Mouse (Mus musculus) hindbrain, embryonic 14.5 days (tissue): ENCODE measurements around the gene Plekha4. TPM values are rescaled to one million over a fixed set of nuclear protein-coding genes. Genes with fewer than 3 reads are reported as not detected.
"Not testable (repeated sequence)": the region's sequence is repeated elsewhere in the genome, so short reads cannot be mapped to it uniquely, and the experiment has no call there.

Experiments
- ATAC-seq: fragments of 200-750 bp; cut with Nextera tagmentation; 2 replicates; pipeline ENCODE4 v1.8.0; 2017; ENCODE audit warnings: moderate number of reproducible peaks, mild to moderate bottlenecking, moderate TSS enrichment, moderate library complexity; ENCODE audit not compliant: low FRiP score
- DNase-seq: peaks from one replicate; pipeline ENCODE4 v3.0.0-alpha.2; 2015; ENCODE audit warnings: low spot score
- H3K27ac ChIP-seq: fragments of 300-500 bp; sonication (generic); 2 replicates; pipeline ENCODE4 v1.5.1; 2014; ENCODE audit warnings: mild to moderate bottlenecking, moderate library complexity
- H3K27me3 ChIP-seq: fragments of 300-500 bp; sonication (generic); 2 replicates; pipeline ENCODE4 v1.6.1; 2014; ENCODE audit warnings: mild to moderate bottlenecking, low read length, mixed read lengths; ENCODE audit not compliant: control insufficient read depth, insufficient read depth
- H3K36me3 ChIP-seq: fragments of 300-500 bp; sonication (generic); replicated peaks from 2 replicates; pipeline ENCODE4 v1.6.1; 2014; ENCODE audit not compliant: control insufficient read depth, insufficient read depth
- H3K4me1 ChIP-seq: fragments of 300-500 bp; sonication (generic); replicated peaks from 2 replicates; pipeline ENCODE4 v1.6.1; 2014; ENCODE audit warnings: antibody characterized with exemption, low read length, mixed read lengths; ENCODE audit not compliant: control insufficient read depth, insufficient read depth
- H3K4me2 ChIP-seq: fragments of 300-500 bp; sonication (generic); replicated peaks from 2 replicates; pipeline ENCODE4 v1.6.1; 2014; ENCODE audit warnings: mild to moderate bottlenecking, moderate library complexity
- H3K4me3 ChIP-seq: fragments of 300-500 bp; sonication (generic); replicated peaks from 2 replicates; pipeline ENCODE4 v1.5.1; 2014; ENCODE audit warnings: mild to moderate bottlenecking, low read length
- H3K9ac ChIP-seq: fragments of 300-500 bp; sonication (generic); 2 replicates; pipeline ENCODE4 v1.6.1; 2014
- H3K9me3 ChIP-seq: fragments of 300-500 bp; sonication (generic); 2 replicates; pipeline ENCODE4 v1.6.1; 2016; ENCODE audit warnings: low read length; ENCODE audit not compliant: control insufficient read depth
- WGBS: fragments of 180-500 bp; shearing (Covaris S2); extraction: QIAGEN DNeasy Blood & Tissue Kit; methylation state at CpG from one replicate; pipeline ENCODE4 v1.1.7; 2014; 5-methylcytosine and 5-hydroxymethylcytosine counted together
- polyA plus RNA-seq: library from polyadenylated mRNA; unstranded; fragments of >200 nt; fragmentation: Nextera tagmentation; extraction: Ambion mirVana; gene quantifications from 2 replicates; pipeline ENCODE4 v1.2.1, GENCODE M21; 2014

The Plekha4 gene
- polyA plus RNA-seq, 1 experiment from 2014 or later: 2.3 TPM

DNA sequence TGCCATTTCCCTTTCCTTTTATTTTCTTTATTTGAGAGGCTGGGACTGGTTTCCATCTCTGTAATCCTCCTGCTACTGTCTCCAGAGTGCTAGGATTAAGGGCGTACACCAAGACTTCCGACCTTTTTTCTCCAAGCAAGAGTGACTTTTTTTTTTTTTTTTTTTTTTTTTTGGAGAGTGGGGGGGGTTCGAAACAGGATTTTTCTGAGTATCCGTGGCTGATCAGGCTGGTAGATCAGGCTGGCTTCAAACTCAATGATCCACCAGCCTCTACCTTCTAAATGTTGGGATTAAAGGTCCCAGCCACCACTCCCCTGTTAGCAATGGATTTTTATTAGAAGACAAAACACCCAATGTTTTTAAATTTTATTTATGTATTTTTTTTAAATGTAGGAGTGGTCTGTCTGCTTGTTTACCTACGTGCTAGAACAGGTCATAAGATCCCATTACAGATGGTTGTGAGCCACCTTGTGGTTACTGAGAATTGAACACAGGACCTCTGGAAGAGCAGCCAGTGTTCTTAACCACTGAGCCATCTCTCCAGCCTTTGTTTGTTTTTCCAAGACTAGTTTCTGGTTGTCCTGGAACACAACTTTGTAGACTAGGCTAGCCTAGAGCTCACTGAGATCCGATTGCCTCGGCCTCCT, 467 bp downstream of the Plekha4 start:
- Histone ChIP-seq H3K4me3 (peak overlapping the region; percentile 63), H3K4me2 (peak overlapping the region; percentile 73), H3K27me3 (no peaks in the 10 kb centered on the region), H3K27ac (peak overlapping the region; percentile 83), H3K36me3 (0 out of 2 replicates have a peak, but pooled peaks cover 5% of the 10 kb centered on the region), H3K4me1 (peaks cover 21% of the 10 kb centered on the region), H3K9me3 (no peaks in the 10 kb centered on the region), H3K9ac (peak overlapping the region; percentile 77)
- DNase-seq (no peak), ATAC-seq (no peak)
- WGBS: 25% methylated on average over 7 of the region's 7 CpGs

- peak overlapping the region; percentile 73; the same call in 1 of the 2 replicates for H3K4me2 ChIP-seq
- H3K9me3 ChIP-seq, ATAC-seq: not testable (repeated sequence)
Measured at GRCm38 (mm10) chr7:45527169-45527568, 1.0 kb downstream of the Plekha4 start.

GRCm38 (mm10) chr7:45529461-45529860, 3.3 kb downstream of the Plekha4 start:
- Histone ChIP-seq H3K36me3 (no peaks in the 10 kb centered on the region), H3K27me3 (no peaks in the 10 kb centered on the region), H3K4me1 (peaks cover 10% of the 10 kb centered on the region), H3K27ac (no peak overlapping the region), H3K4me2 (no peak overlapping the region), H3K9me3 (no peaks in the 10 kb centered on the region), H3K4me3 (no peak overlapping the region), H3K9ac (no peak overlapping the region)
- ATAC-seq (no peak), DNase-seq (no peak)
- WGBS: 18% methylated on average over 6 of the region's 6 CpGs

More at GRCm38 (mm10) chr7:45527169-45527568, 1.0 kb downstream of the Plekha4 start:
- not testable (repeated sequence) for DNase-seq, H3K27ac ChIP-seq, H3K36me3 ChIP-seq, H3K9ac ChIP-seq, H3K27me3 ChIP-seq, H3K4me3 ChIP-seq
- peaks cover 18% of the 10 kb centered on the region for H3K4me1 ChIP-seq
- 93% methylated on average over 6 of the region's 6 CpGs for WGBS

GRCm38 (mm10) chr7:45530643-45531042, 4.5 kb downstream of the Plekha4 start:
- Histone ChIP-seq H3K27me3 (no peaks in the 10 kb centered on the region), H3K9me3 (no peaks in the 10 kb centered on the region), H3K4me2 (no peak overlapping the region), H3K9ac (no peak overlapping the region), H3K4me1 (no peaks in the 10 kb centered on the region), H3K36me3 (no peaks in the 10 kb centered on the region), H3K4me3 (no peak overlapping the region), H3K27ac (no peak overlapping the region)
- ATAC-seq (no peak), DNase-seq (no peak)
- 79% methylated on average over 2 of the region's 2 CpGs for WGBS

- no peak for DNase-seq
- H3K9ac ChIP-seq: no peak overlapping the region
- no peak for ATAC-seq
- no peak overlapping the region for H3K27ac ChIP-seq
- H3K36me3 ChIP-seq: no peaks in the 10 kb centered on the region
- H3K4me3 ChIP-seq: no peak overlapping the region
- H3K4me1 ChIP-seq: peaks cover 7% of the 10 kb centered on the region; the same call in 1 of the 2 replicates
- 69% methylated on average over 1 of the region's 1 CpGs for WGBS
- no peaks in the 10 kb centered on the region for H3K27me3 ChIP-seq
- H3K4me2 ChIP-seq: no peak overlapping the region
- H3K9me3 ChIP-seq: no peaks in the 10 kb centered on the region
Measured at GRCm38 (mm10) chr7:45535676-45536075, 9.5 kb downstream of the Plekha4 start.

DNA sequence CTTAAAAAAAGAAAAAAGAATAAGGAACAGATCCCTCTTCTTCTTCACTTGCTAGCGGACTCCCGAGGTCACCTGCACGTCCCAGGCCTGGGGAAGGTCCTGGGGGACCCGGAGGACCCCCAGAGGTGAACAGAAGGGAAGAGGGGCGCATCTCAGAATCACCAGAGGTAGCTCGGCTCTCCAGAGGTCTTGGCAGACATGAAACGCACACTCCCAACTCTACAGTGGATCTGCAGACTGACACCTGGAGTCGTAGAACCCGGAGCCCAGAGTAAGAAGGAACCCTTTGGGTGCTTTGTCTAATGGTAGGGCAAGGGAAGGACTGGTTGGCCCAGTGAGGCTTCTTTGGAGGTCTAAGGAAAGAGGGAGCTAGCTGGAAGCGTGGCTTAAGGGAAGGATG, 11.5 kb downstream of the Plekha4 start:
- Histone ChIP-seq H3K9me3 (no peaks in the 10 kb centered on the region), H3K9ac (peak overlapping the region; percentile 65), H3K27ac (no peak overlapping the region), H3K36me3 (no peaks in the 10 kb centered on the region), H3K27me3 (no peaks in the 10 kb centered on the region), H3K4me3 (peak overlapping the region; percentile 45), H3K4me1 (peaks cover 7% of the 10 kb centered on the region; the same call in 1 of the 2 replicates), H3K4me2 (peak overlapping the region; percentile 75)
- ATAC-seq (no peak), DNase-seq (no peak)
- 77% methylated on average over 10 of the region's 10 CpGs for WGBS

- WGBS: 2% methylated on average over 28 of the region's 29 CpGs
- Histone ChIP-seq H3K4me2 (peak overlapping the region; percentile 75), H3K4me3 (peak overlapping the region; percentile 45), H3K36me3 (no peaks in the 10 kb centered on the region), H3K27me3 (no peaks in the 10 kb centered on the region), H3K27ac (peak overlapping the region; percentile 16; the same call in 1 of the 2 replicates), H3K9ac (peak overlapping the region; percentile 65), H3K9me3 (no peaks in the 10 kb centered on the region), H3K4me1 (peaks cover 7% of the 10 kb centered on the region; the same call in 1 of the 2 replicates)
- peak; percentile 89 for ATAC-seq
- DNase-seq: peak; percentile 82
Measured at GRCm38 (mm10) chr7:45538163-45539041, 12.3 kb downstream of the Plekha4 start.

- no peak overlapping the region; the same call in 1 of the 2 replicates for H3K27ac ChIP-seq
- no peak for ATAC-seq
Measured at GRCm38 (mm10) chr7:45539095-45539494, 13.0 kb downstream of the Plekha4 start.

GRCm38 (mm10) chr7:45540213-45540612, 14.1 kb downstream of the Plekha4 start:
- Histone ChIP-seq H3K27me3 (no peaks in the 10 kb centered on the region), H3K4me2 (no peak overlapping the region), H3K9ac (no peak overlapping the region), H3K4me1 (peaks cover 7% of the 10 kb centered on the region; the same call in 1 of the 2 replicates), H3K4me3 (no peak overlapping the region), H3K9me3 (no peaks in the 10 kb centered on the region), H3K27ac (no peak overlapping the region), H3K36me3 (no peaks in the 10 kb centered on the region)
- DNase-seq (no peak), ATAC-seq (no peak)
- 79% methylated on average over 2 of the region's 2 CpGs for whole genome bisulfite sequencing

More at GRCm38 (mm10) chr7:45539095-45539494, 13.0 kb downstream of the Plekha4 start:
- Histone ChIP-seq H3K27me3 (no peaks in the 10 kb centered on the region), H3K36me3 (no peaks in the 10 kb centered on the region), H3K4me2 (no peak overlapping the region), H3K9ac (no peak overlapping the region), H3K9me3 (no peaks in the 10 kb centered on the region), H3K4me3 (no peak overlapping the region), H3K4me1 (peaks cover 7% of the 10 kb centered on the region; the same call in 1 of the 2 replicates)
- no peak for DNase-seq
- 80% methylated on average over 3 of the region's 3 CpGs for WGBS
